Mouse (Mus musculus): Measurements from ENCODE around the gene Tpm1. TPM values are rescaled to one million over a fixed set of nuclear protein-coding genes. Genes with fewer than 3 reads are reported as not detected.

Gene Tpm1
- polyA plus RNA-seq, 1 experiment from 2014 or later, result 422 TPM

- Histone ChIP-seq H3K4me3 (ENCODE audit: low read length) (peak overlapping the region; percentile 83), H3K36me3 (ENCODE audit: control insufficient read depth, insufficient read depth, low read length) (0 out of 2 replicates have a peak, but pooled peaks cover 4% of the 10 kb centered on the region), H3K4me2 (replicated peaks; ENCODE audit: low read depth, low read length) (peak overlapping the region; percentile 65), H3K4me1 (ENCODE audit: control insufficient read depth, insufficient read depth, low read length) (peaks cover 62% of the 10 kb centered on the region), H3K27ac (ENCODE audit: low read depth, low read length) (peak overlapping the region; percentile 87), H3K9me3 (ENCODE audit: control insufficient read depth, low read length) (no peaks in the 10 kb centered on the region), H3K9ac (ENCODE audit: low read depth, low read length) (peak overlapping the region; percentile 90), H3K27me3 (ENCODE audit: control insufficient read depth, insufficient read depth, low read length) (no peaks in the 10 kb centered on the region)
- WGBS, result under 1% methylated on average over 70 of the region's 73 CpGs
- ATAC-seq (ENCODE audit: low FRiP score, low TSS enrichment), result peak; percentile 95
Observed at GRCm38 (mm10) chr9:67043231-67044199, 5.7 kb downstream of the Tpm1 start.

GRCm38 (mm10) chr9:67042813-67043207, 6.4 kb downstream of the Tpm1 start:
- 19% methylated on average over 6 of the region's 6 CpGs for WGBS
- Histone ChIP-seq H3K9ac (ENCODE audit: low read depth, low read length) (peak overlapping the region; percentile 90), H3K36me3 (ENCODE audit: control insufficient read depth, insufficient read depth, low read length) (0 out of 2 replicates have a peak, but pooled peaks cover 4% of the 10 kb centered on the region), H3K4me1 (ENCODE audit: control insufficient read depth, insufficient read depth, low read length) (peaks cover 62% of the 10 kb centered on the region), H3K27me3 (ENCODE audit: control insufficient read depth, insufficient read depth, low read length) (no peaks in the 10 kb centered on the region), H3K9me3 (ENCODE audit: control insufficient read depth, low read length) (no peaks in the 10 kb centered on the region), H3K4me2 (replicated peaks; ENCODE audit: low read depth, low read length) (peak overlapping the region; percentile 65), H3K4me3 (ENCODE audit: low read length) (peak overlapping the region; percentile 83), H3K27ac (ENCODE audit: low read depth, low read length) (no peak overlapping the region)
- no peak for ATAC-seq (ENCODE audit: low FRiP score, low TSS enrichment)

GRCm38 (mm10) chr9:67041840-67042812, 7.1 kb downstream of the Tpm1 start:
- no peaks in the 10 kb centered on the region for H3K9me3 ChIP-seq (ENCODE audit: control insufficient read depth, low read length)
- ATAC-seq (ENCODE audit: low FRiP score, low TSS enrichment), result no peak
- 41% methylated on average over 14 of the region's 14 CpGs for WGBS
- peaks cover 58% of the 10 kb centered on the region for H3K4me1 ChIP-seq (ENCODE audit: control insufficient read depth, insufficient read depth, low read length)
- no peaks in the 10 kb centered on the region for H3K27me3 ChIP-seq (ENCODE audit: control insufficient read depth, insufficient read depth, low read length)
- peak overlapping the region; percentile 18; the same call in 1 of the 2 replicates for H3K27ac ChIP-seq (ENCODE audit: low read depth, low read length)
- H3K4me2 ChIP-seq (replicated peaks; ENCODE audit: low read depth, low read length), result peak overlapping the region; percentile 65
- H3K4me3 ChIP-seq (ENCODE audit: low read length), result peak overlapping the region; percentile 83
- H3K36me3 ChIP-seq (ENCODE audit: control insufficient read depth, insufficient read depth, low read length), result peaks cover 6% of the 10 kb centered on the region; the same call in 1 of the 2 replicates
- H3K9ac ChIP-seq (ENCODE audit: low read depth, low read length), result peak overlapping the region; percentile 90

- Histone ChIP-seq H3K27ac (ENCODE audit: low read depth, low read length) (no peak overlapping the region; the same call in 1 of the 2 replicates), H3K4me3 (ENCODE audit: low read length) (peak overlapping the region; percentile 83; the same call in 1 of the 2 replicates), H3K9me3 (ENCODE audit: control insufficient read depth, low read length) (no peaks in the 10 kb centered on the region), H3K4me1 (ENCODE audit: control insufficient read depth, insufficient read depth, low read length) (peaks cover 55% of the 10 kb centered on the region), H3K4me2 (replicated peaks; ENCODE audit: low read depth, low read length) (peak overlapping the region; percentile 65), H3K9ac (ENCODE audit: low read depth, low read length) (no peak overlapping the region; the same call in 1 of the 2 replicates), H3K27me3 (ENCODE audit: control insufficient read depth, insufficient read depth, low read length) (no peaks in the 10 kb centered on the region), H3K36me3 (ENCODE audit: control insufficient read depth, insufficient read depth, low read length) (peaks cover 11% of the 10 kb centered on the region)
- ATAC-seq (ENCODE audit: low FRiP score, low TSS enrichment), result no peak
- WGBS, result 32% methylated on average over 4 of the region's 4 CpGs
Observed at GRCm38 (mm10) chr9:67040963-67041839, 8.0 kb downstream of the Tpm1 start.

- Histone ChIP-seq H3K9ac (ENCODE audit: low read depth, low read length) (no peak overlapping the region), H3K4me2 (replicated peaks; ENCODE audit: low read depth, low read length) (no peak overlapping the region), H3K36me3 (ENCODE audit: control insufficient read depth, insufficient read depth, low read length) (peaks cover 25% of the 10 kb centered on the region), H3K27ac (ENCODE audit: low read depth, low read length) (no peak overlapping the region), H3K4me1 (ENCODE audit: control insufficient read depth, insufficient read depth, low read length) (peaks cover 43% of the 10 kb centered on the region), H3K9me3 (ENCODE audit: control insufficient read depth, low read length) (peaks cover 7% of the 10 kb centered on the region), H3K4me3 (ENCODE audit: low read length) (no peak overlapping the region), H3K27me3 (ENCODE audit: control insufficient read depth, insufficient read depth, low read length) (no peaks in the 10 kb centered on the region)
- no peak for ATAC-seq (ENCODE audit: low FRiP score, low TSS enrichment)
- WGBS, result 55% methylated on average over 10 of the region's 10 CpGs
Observed at GRCm38 (mm10) chr9:67039867-67040266, 9.3 kb downstream of the Tpm1 start.

- no peaks in the 10 kb centered on the region for H3K27me3 ChIP-seq (ENCODE audit: control insufficient read depth, insufficient read depth, low read length)
- H3K9ac ChIP-seq (ENCODE audit: low read depth, low read length), result no peak overlapping the region
- WGBS, result 70% methylated on average over 7 of the region's 7 CpGs
- no peak overlapping the region for H3K4me2 ChIP-seq (replicated peaks; ENCODE audit: low read depth, low read length)
- ATAC-seq (ENCODE audit: low FRiP score, low TSS enrichment), result no peak
- peaks cover 10% of the 10 kb centered on the region for H3K9me3 ChIP-seq (ENCODE audit: control insufficient read depth, low read length)
- peaks cover 37% of the 10 kb centered on the region for H3K36me3 ChIP-seq (ENCODE audit: control insufficient read depth, insufficient read depth, low read length)
- H3K4me1 ChIP-seq (ENCODE audit: control insufficient read depth, insufficient read depth, low read length), result peaks cover 43% of the 10 kb centered on the region
- no peak overlapping the region for H3K27ac ChIP-seq (ENCODE audit: low read depth, low read length)
- no peak overlapping the region for H3K4me3 ChIP-seq (ENCODE audit: low read length)
Observed at GRCm38 (mm10) chr9:67038686-67039085, 10.5 kb downstream of the Tpm1 start.

- H3K36me3 ChIP-seq (ENCODE audit: control insufficient read depth, insufficient read depth, low read length), result peaks cover 47% of the 10 kb centered on the region
- 87% methylated on average over 4 of the region's 4 CpGs for WGBS
- H3K4me1 ChIP-seq (ENCODE audit: control insufficient read depth, insufficient read depth, low read length), result peaks cover 40% of the 10 kb centered on the region
- no peaks in the 10 kb centered on the region for H3K27me3 ChIP-seq (ENCODE audit: control insufficient read depth, insufficient read depth, low read length)
- H3K9me3 ChIP-seq (ENCODE audit: control insufficient read depth, low read length), result peaks cover 10% of the 10 kb centered on the region
- H3K9ac ChIP-seq (ENCODE audit: low read depth, low read length), result no peak overlapping the region
- H3K4me3 ChIP-seq (ENCODE audit: low read length), result no peak overlapping the region
- H3K4me2 ChIP-seq (replicated peaks; ENCODE audit: low read depth, low read length), result no peak overlapping the region
- H3K27ac ChIP-seq (ENCODE audit: low read depth, low read length), result no peak overlapping the region
- ATAC-seq (ENCODE audit: low FRiP score, low TSS enrichment), result no peak
Observed at GRCm38 (mm10) chr9:67037666-67038065, 11.5 kb downstream of the Tpm1 start.
